Mouse (Mus musculus): Measurements from ENCODE around the gene Zfp36l1.

Gene Zfp36l1

DNA sequence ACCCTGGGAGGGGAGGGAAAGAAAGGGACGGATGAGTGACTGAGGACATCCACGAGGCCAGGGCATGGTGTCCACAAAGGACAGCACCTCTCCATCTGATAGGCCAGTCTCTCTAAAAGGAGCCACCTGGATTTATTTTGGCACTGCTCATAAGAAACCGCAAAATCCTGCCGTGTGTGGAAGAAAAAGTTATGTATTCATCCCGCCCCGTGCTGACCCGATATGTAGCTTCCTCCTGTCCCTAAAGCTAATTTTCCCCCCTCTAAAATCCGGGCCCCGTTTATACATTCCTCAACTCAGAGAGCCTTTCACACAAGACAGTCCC, 2.3 kb downstream of the Zfp36l1 start:
- peak; percentile 45 for DNase-seq (ENCODE audit: low read depth, low spot score)

- no peak for DNase-seq (ENCODE audit: low read depth, low spot score)
Measured at GRCm38 (mm10) chr12:80109753-80110545, 2.9 kb downstream of the Zfp36l1 start.

- peak; percentile 73 for DNase-seq (ENCODE audit: low read depth, low spot score)
Measured at GRCm38 (mm10) chr12:80108896-80109668, 3.7 kb downstream of the Zfp36l1 start.

- peak; percentile 56 for DNase-seq (ENCODE audit: low read depth, low spot score)
Measured at GRCm38 (mm10) chr12:80106896-80107667, 5.7 kb downstream of the Zfp36l1 start.

- peak; percentile 42 for DNase-seq (ENCODE audit: low read depth, low spot score)
Measured at GRCm38 (mm10) chr12:80106138-80106895, 6.5 kb downstream of the Zfp36l1 start.

DNA sequence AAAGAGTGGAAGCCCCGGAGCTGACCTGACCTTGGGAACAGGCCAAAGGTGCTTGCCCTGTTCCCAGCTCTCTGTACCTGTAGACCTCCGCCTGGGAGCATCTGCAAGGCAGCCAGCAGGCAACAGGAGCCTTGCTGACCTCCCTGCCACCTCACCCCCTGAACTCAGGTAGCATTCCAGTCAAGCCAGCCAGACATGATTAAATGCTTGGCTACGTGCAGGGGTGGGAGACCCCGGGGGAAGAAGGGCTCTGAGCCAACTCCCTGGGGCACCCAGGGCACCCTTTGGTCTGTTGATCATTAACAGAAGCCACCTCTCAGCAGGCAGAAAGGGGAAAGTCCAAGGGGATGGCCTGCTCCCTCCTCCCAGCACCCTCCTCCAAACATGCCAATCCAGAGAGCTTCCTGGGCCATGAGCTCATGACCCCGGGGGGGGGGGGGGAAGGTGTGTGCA, 9.3 kb downstream of the Zfp36l1 start:
- DNase-seq (ENCODE audit: low read depth, low spot score) = no peak

DNA sequence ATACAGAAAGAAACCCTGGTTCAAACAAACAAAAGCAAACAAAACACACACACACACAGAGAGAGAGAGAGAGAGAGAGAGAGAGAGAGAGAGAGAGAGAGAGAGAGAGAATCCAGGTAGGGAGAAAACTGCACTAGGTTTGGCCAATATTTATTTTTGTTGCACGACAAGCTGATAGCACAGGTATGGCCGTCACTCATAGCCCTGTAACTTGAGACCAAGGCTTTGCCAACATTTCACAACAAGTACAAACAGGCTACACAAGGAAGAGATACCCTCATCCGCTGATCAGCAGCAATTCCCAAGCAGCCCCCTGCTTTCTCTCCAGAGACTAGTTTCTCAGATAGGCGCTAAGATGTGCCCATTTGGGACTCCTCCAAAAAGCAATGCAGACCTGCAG, 9.7 kb downstream of the Zfp36l1 start:
- DNase-seq (ENCODE audit: low read depth, low spot score) = no peak

GRCm38 (mm10) chr12:80098825-80099224, 14.0 kb downstream of the Zfp36l1 start:
- DNase-seq (ENCODE audit: low read depth, low spot score) = peak; percentile 52

- DNase-seq (ENCODE audit: low read depth, low spot score) = no peak
Measured at GRCm38 (mm10) chr12:80096734-80097133, 16.1 kb downstream of the Zfp36l1 start.

GRCm38 (mm10) chr12:80092787-80093186, 20.0 kb downstream of the Zfp36l1 start:
- peak; percentile 57 for DNase-seq (ENCODE audit: low read depth, low spot score)

GRCm38 (mm10) chr12:80091080-80091479, 21.7 kb downstream of the Zfp36l1 start:
- DNase-seq (ENCODE audit: low read depth, low spot score) = no peak

GRCm38 (mm10) chr12:80090529-80090928, 22.3 kb downstream of the Zfp36l1 start:
- DNase-seq (ENCODE audit: low read depth, low spot score) = no peak

GRCm38 (mm10) chr12:80088143-80088542, 24.7 kb downstream of the Zfp36l1 start:
- DNase-seq (ENCODE audit: low read depth, low spot score) = no peak

DNA sequence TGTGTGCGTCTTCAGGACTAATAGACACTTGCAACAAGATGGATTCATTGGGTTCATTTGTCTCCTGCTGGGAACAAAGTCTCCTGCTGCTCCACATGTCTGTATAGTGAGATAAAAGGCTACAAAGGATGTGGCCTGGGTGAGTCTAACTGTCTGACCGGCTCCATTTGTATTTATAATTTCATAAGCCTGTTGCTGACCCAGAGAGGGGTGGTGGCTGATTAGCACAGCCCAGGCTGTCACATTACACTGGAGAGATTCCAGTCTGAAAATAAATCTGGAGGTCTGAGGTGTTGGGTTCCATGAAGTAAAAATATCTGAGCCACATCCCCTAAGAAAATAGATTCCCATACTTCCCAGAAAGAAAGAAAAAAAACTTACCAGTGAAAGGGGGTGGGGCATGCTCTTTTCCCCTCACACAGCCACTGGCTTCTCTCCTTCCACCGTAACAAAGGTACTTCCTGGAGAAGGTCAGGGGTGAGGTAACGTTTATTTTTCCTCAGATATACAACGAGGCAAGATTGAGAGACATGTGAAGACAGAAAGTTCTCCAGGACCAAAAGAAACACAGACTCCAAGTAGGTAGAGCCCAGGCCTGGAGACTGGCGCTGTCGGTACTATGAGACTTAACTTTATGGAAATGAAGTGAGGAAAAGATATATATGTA, 28.2 kb downstream of the Zfp36l1 start:
- no peak for DNase-seq (ENCODE audit: low read depth, low spot score)

GRCm38 (mm10) chr12:80083937-80084336, 28.9 kb downstream of the Zfp36l1 start:
- DNase-seq (ENCODE audit: low read depth, low spot score) = no peak

DNA sequence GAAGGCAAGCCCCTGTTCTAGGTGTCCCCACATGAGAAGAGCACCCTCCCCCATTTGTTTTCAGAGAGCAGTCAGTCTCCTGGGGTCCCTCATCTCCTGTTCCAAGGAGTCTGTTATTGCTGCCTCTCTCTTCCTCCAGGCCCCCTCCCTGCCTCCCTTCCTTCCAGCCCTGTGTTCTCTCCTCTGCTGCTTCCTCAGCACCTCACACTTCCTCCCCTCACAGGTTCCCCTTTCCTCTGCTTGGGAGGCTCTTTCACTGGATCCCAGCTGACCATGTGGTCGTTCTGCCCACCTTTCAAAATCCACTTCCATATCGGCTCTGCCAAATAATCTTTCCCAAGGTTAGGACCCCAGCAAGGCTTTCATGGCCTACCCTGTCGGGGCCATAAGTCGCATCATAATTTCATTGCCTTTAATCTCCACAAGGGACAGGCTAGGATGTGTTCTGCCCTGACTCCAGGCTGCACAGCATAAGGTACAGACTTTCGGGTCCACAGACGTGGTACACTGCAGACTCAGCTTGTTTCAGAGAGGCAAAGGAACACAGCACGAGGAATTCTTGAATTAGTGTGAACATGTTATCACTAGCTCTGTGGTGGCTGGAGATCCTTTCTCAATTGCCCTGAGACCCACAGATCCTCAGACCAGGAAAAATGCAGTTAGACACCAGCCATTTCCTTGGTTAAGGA, 29.5 kb downstream of the Zfp36l1 start:
- no peak for DNase-seq (ENCODE audit: low read depth, low spot score)

DNA sequence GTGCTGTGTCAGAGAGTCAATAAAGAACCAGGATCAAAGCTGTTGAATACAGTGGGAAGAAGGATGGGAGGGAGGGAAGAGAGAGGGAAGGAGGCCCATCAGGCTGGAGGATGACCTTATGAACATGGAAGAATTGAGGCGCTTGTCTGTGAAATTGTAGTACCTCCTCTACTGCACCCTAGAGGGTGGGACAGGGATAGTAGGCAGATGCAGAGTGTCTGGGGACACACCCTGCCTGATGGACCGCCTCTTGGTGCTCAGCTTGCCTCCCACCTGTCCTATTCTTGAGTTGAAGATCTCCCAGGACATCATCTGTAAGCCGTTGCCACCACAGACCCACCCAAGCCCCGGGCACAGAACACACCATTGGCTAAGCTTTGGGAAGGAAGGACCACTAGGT, 30.1 kb downstream of the Zfp36l1 start:
- no peak for DNase-seq (ENCODE audit: low read depth, low spot score)

- no peak for DNase-seq (ENCODE audit: low read depth, low spot score)
Measured at GRCm38 (mm10) chr12:80081440-80081839, 31.4 kb downstream of the Zfp36l1 start.

GRCm38 (mm10) chr12:80079937-80080336, 32.9 kb downstream of the Zfp36l1 start:
- no peak for DNase-seq (ENCODE audit: low read depth, low spot score)

- DNase-seq (ENCODE audit: low read depth, low spot score) = no peak
Measured at GRCm38 (mm10) chr12:80074331-80074730, 38.5 kb downstream of the Zfp36l1 start.

Measured in 3T3-L1 (cell line).